Mouse (Mus musculus) intestine, postnatal 0 days (tissue): ENCODE data around the gene Uqcr10. TPM values are rescaled to one million over a fixed set of nuclear protein-coding genes. Genes with fewer than 3 reads are reported as not detected.

Source experiments
- ATAC-seq: fragments of 200-750 bp; cut with Nextera tagmentation; 2 replicates; pipeline ENCODE4 v1.8.0; 2017; ENCODE audit warnings: mild to moderate bottlenecking, moderate TSS enrichment, moderate library complexity
- H3K27ac ChIP-seq: fragments of 300-500 bp; sonication (generic); 2 replicates; pipeline ENCODE4 v1.5.1; 2014; ENCODE audit warnings: mild to moderate bottlenecking, low read depth, low read length, moderate library complexity
- H3K27me3 ChIP-seq: fragments of 300-500 bp; sonication (generic); replicated peaks from 2 replicates; pipeline ENCODE4 v1.6.1; 2014; ENCODE audit warnings: low read length, mixed read lengths; ENCODE audit not compliant: control insufficient read depth, insufficient read depth
- H3K36me3 ChIP-seq: fragments of 300-500 bp; sonication (generic); 2 replicates; pipeline ENCODE4 v1.6.1; 2014; ENCODE audit warnings: mild to moderate bottlenecking, moderate library complexity; ENCODE audit not compliant: control insufficient read depth, insufficient read depth
- H3K4me1 ChIP-seq: fragments of 300-500 bp; sonication (generic); replicated peaks from 2 replicates; pipeline ENCODE4 v1.6.1; 2014; ENCODE audit warnings: antibody characterized with exemption, low read length, mixed read lengths; ENCODE audit not compliant: control insufficient read depth, insufficient read depth
- H3K4me2 ChIP-seq: fragments of 300-500 bp; sonication (generic); replicated peaks from 2 replicates; pipeline ENCODE4 v1.6.1; 2014; ENCODE audit warnings: low read depth, mild to moderate bottlenecking, moderate library complexity
- H3K4me3 ChIP-seq: fragments of 300-500 bp; sonication (generic); 2 replicates; pipeline ENCODE4 v1.5.1; 2014; ENCODE audit warnings: low read depth, low read length
- H3K9ac ChIP-seq: fragments of 300-500 bp; sonication (generic); 2 replicates; pipeline ENCODE4 v1.6.1; 2014; ENCODE audit warnings: mild to moderate bottlenecking, low read depth, low read length
- H3K9me3 ChIP-seq: fragments of 300-500 bp; sonication (generic); 2 replicates; pipeline ENCODE4 v1.6.1; 2016; ENCODE audit warnings: mixed run types; ENCODE audit not compliant: control insufficient read depth
- CTCF ChIP-seq: sonication (generic); IDR thresholded peaks from 2 replicates; pipeline ENCODE4 v1.5.1; 2016; ENCODE audit warnings: low read depth, mild to moderate bottlenecking, control low read depth, antibody characterized with exemption, moderate library complexity
- WGBS: fragments of 180-500 bp; shearing (Covaris S2); extraction: QIAGEN DNeasy Blood & Tissue Kit; methylation state at CpG from one replicate; pipeline ENCODE4 v1.1.7; 2014; 5-methylcytosine and 5-hydroxymethylcytosine counted together
- polyA plus RNA-seq: library from polyadenylated mRNA; unstranded; fragments of >200 nt; fragmentation: Nextera tagmentation; extraction: Ambion mirVana; gene quantifications from 2 replicates; pipeline ENCODE4 v1.2.1, GENCODE M21; 2015

Gene Uqcr10
- polyA plus RNA-seq, 1 experiment from 2014 or later = 1,847 TPM

DNA sequence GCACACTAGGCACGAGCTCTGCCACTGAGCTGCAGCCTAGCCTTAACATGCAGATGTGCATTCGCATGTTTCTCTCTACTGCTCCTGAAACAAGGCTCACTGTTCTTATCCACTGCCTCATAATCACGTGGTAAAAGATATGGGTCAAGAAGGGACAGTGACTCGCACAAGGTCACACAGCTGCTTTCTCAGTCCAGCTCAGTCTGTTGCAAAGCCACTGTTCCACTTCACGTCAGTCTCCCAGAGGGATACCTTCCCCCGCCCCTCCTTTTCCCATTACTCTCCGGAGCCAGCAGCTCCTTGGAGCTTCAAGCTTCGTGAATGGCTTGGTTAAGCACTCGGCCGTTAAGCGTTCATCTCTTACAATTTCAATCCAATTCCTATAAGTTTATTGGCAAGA lies 16.3 kb upstream of the Uqcr10 start:
- WGBS = 70% methylated on average over 11 of the region's 11 CpGs
- no peak overlapping the region for H3K9ac ChIP-seq
- no peak overlapping the region for H3K4me3 ChIP-seq
- no peaks in the 10 kb centered on the region for H3K27me3 ChIP-seq
- no peaks in the 10 kb centered on the region for H3K9me3 ChIP-seq
- no peak overlapping the region for H3K27ac ChIP-seq
- no peak for ATAC-seq
- H3K4me2 ChIP-seq = no peak overlapping the region
- TF ChIP-seq CTCF = no peak
- H3K36me3 ChIP-seq = peaks cover 15% of the 10 kb centered on the region; the same call in 1 of the 2 replicates
- H3K4me1 ChIP-seq = no peaks in the 10 kb centered on the region

DNA sequence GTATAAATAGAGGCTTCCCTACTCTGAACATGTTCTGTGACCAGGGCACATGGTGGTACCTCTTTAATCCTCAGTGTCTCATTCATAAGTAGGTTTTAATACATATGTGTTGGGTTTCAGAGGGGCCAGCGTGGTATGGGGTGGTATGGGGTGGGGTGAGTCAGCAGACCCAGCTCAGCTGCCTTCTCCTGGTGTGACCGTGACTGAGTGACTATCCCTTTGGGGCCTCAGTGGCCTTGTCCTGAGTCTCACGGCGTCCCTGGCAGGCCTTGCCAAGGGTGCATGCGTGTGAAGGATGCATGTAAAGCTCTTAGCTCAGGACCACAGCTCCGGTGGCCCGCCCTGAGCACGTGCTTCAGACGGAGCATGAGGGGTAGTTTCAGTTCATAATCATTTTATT lies 15.8 kb upstream of the Uqcr10 start:
- H3K27me3 ChIP-seq = no peaks in the 10 kb centered on the region
- 87% methylated on average over 9 of the region's 9 CpGs for WGBS
- no peak overlapping the region for H3K4me3 ChIP-seq
- no peak for ATAC-seq
- no peak overlapping the region for H3K27ac ChIP-seq
- peaks cover 15% of the 10 kb centered on the region; the same call in 1 of the 2 replicates for H3K36me3 ChIP-seq
- H3K4me1 ChIP-seq = no peaks in the 10 kb centered on the region
- TF ChIP-seq CTCF = no peak
- H3K9ac ChIP-seq = no peak overlapping the region
- H3K9me3 ChIP-seq = no peaks in the 10 kb centered on the region
- H3K4me2 ChIP-seq = no peak overlapping the region

DNA sequence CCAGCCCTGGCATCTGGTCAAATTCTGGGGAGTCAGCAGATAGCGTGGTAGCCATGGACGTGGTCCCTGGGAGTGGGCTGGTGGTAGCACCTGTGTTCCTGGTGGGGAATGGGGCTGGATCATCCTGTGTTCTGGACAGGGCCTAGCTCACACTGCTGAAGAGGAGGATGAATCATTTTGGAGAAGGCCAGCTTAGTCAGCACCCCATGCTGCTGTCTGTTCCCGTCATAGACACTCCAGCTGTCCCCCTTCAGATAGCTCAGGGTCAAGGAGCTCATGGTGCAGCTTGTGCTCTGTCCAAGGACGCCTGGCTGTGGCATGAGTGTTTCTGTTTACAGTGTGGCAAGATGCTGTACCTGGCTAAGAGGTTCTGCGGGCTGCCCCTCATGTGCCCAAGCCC lies 14.4 kb upstream of the Uqcr10 start:
- no peaks in the 10 kb centered on the region for H3K9me3 ChIP-seq
- 84% methylated on average over 5 of the region's 5 CpGs for WGBS
- H3K4me1 ChIP-seq = no peaks in the 10 kb centered on the region
- no peak overlapping the region for H3K4me3 ChIP-seq
- H3K27ac ChIP-seq = no peak overlapping the region
- H3K4me2 ChIP-seq = no peak overlapping the region
- no peaks in the 10 kb centered on the region for H3K27me3 ChIP-seq
- ATAC-seq = no peak
- TF ChIP-seq CTCF = no peak
- 0 out of 2 replicates have a peak, but pooled peaks cover 5% of the 10 kb centered on the region for H3K36me3 ChIP-seq
- H3K9ac ChIP-seq = no peak overlapping the region

DNA sequence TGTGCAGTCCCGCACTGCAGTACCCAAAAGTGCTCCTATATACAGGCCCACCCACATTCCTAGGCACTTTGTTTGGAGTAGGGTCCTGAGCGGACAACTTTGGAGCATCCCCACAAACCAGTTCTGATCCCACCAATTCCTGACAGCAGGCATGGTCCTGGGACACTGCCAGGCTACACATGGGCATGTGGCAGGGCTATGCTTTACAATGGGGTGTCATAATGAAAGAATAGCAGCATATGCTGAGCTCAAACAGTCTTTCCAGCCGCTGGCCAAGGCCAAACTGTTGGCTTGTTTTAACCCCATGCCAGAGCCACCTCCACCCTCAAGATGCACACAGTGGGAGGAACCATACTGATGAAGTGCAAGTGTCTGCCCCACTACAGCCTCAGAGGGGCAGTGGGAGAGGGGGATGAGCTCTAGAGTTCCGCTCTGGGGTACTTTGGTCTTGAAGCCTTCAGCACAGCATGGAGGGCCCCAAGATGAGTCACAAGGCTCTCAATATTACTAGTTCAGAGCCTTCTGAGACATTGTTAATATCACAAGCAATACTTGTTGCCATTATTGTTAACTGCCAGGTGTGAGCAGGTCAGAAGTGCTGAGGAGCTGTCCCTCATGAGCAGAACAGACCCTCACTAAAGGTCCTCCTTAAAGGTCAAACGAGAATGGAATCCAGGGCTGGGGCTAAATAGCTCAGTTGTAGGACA lies 12.5 kb upstream of the Uqcr10 start:
- Histone ChIP-seq H3K4me2 (no peak overlapping the region), H3K27me3 (no peaks in the 10 kb centered on the region), H3K9me3 (no peaks in the 10 kb centered on the region), H3K27ac (no peak overlapping the region), H3K4me1 (no peaks in the 10 kb centered on the region), H3K4me3 (no peak overlapping the region), H3K36me3 (no peaks in the 10 kb centered on the region), H3K9ac (no peak overlapping the region)
- WGBS = 80% methylated on average over 5 of the region's 5 CpGs
- TF ChIP-seq CTCF = no peak
- no peak for ATAC-seq

DNA sequence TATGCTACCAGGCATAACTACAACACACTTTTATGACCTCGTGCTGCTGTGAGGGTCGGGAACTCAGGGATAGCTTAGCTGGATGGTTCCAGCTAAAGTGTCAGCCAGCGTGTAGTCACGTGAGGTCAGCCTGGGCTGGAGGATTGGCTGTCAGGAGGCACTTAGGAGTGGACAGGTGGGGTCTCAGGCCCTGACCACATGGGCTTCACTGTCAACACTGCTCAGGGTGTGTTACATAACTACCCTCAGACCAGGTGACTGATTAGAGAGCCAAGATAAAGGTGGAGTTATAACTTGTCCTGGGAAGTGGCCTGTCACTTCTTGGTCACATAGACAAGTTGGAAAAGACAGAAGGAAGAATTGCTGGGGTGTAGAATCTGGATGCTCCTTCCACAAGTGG lies 11.5 kb upstream of the Uqcr10 start:
- Histone ChIP-seq H3K4me1 (no peaks in the 10 kb centered on the region), H3K4me3 (no peak overlapping the region), H3K4me2 (no peak overlapping the region), H3K27me3 (no peaks in the 10 kb centered on the region), H3K9me3 (no peaks in the 10 kb centered on the region), H3K27ac (no peak overlapping the region), H3K9ac (no peak overlapping the region), H3K36me3 (no peaks in the 10 kb centered on the region)
- WGBS = 53% methylated on average over 4 of the region's 4 CpGs
- TF ChIP-seq CTCF = no peak
- ATAC-seq = no peak

DNA sequence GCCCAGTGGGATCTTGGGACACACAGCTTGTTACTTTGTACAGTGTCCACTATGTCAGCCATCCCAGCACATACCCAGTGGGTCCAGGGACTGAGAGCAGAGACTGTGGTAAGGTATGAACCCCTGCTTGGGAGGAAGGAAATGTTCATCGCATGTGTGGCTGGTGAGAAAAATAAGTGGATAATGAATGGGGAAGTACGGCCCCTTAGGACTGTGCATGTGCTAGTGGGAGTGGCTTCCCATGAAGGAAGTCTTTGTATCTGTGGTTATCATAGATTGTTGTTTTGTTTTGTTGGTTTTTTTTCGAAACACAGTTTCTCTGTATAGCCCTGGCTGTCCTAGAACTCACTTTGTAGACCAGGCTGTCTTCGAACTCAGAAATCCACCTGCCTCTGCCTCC lies 10.6 kb upstream of the Uqcr10 start:
- WGBS = 79% methylated on average over 4 of the region's 4 CpGs

More for the DNA sequence above, 10.6 kb upstream of the Uqcr10 start:
- H3K27me3 ChIP-seq = no peaks in the 10 kb centered on the region
- no peak overlapping the region for H3K27ac ChIP-seq
- no peak overlapping the region for H3K4me3 ChIP-seq
- TF ChIP-seq CTCF = no peak
- no peak overlapping the region for H3K4me2 ChIP-seq
- no peaks in the 10 kb centered on the region for H3K36me3 ChIP-seq
- H3K4me1 ChIP-seq = no peaks in the 10 kb centered on the region
- H3K9ac ChIP-seq = no peak overlapping the region
- no peaks in the 10 kb centered on the region for H3K9me3 ChIP-seq
- ATAC-seq = no peak
